Mouse (Mus musculus): Measurements from ENCODE around the gene Spata25. TPM values are rescaled to one million over a fixed set of nuclear protein-coding genes. Genes with fewer than 3 reads are reported as not detected.
"Not testable (repeated sequence)": the region's sequence is repeated elsewhere in the genome, so short reads cannot be mapped to it uniquely, and the experiment has no call there.

The Spata25 gene
- polyA plus RNA-seq, 1 experiment from 2014 or later: not detected

DNA sequence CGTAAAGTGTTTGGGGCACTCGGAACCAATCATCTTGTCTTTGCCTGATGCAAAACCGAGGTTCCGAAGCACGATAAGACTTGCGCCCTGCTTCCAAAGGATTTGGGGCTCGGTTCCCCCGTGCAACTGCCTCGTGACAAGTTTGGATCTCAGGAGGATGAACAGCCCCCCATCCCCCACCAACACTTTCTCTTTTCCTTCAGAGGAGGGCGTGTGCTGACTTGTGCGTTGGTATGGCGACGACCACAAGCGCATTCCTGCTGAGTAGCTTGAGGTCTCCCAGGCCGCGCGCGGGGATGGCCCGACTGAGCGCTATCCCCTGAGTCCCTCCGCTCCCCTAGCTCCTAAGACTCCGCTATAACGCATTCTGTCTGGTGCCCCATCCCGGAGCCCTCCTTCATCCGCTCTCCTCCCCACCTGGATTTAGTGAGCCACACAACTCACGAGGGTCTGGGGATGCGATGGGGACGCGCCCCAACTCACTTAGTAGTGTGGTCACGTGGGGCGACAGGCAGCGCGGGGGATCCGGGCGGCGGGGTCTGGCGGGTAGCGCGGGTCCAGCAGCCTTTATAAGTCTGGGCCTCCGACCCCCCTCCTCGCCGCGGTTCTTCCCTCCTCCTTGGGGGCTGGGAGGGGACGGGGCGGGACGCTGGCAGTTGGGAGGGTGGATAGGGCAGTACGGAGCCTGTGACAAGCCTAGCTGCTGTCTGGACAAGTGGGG lies 28.9 kb upstream of the Spata25 start, which contains the start of gene Pltp:
TSS of gene Pltp (minus strand) at position 611 of the 721 bp plus-strand sequence.
- WGBS: under 1% methylated on average over 32 of the region's 47 CpGs
- no peaks in the 10 kb centered on the region for H3K9me3 ChIP-seq (replicated peaks; ENCODE audit: control insufficient read depth, low read length, poor library complexity, severe bottlenecking)
- H3K4me1 ChIP-seq (ENCODE audit: control insufficient read depth, insufficient read depth, low read length): peaks cover 17% of the 10 kb centered on the region
- no peaks in the 10 kb centered on the region for H3K36me3 ChIP-seq (ENCODE audit: control insufficient read depth, insufficient read depth, low read length)
- H3K9ac ChIP-seq (ENCODE audit: low read depth, low read length): peak within 1 kb of the TSS; percentile 62
- H3K27me3 ChIP-seq (ENCODE audit: control insufficient read depth, insufficient read depth, low read depth, low read length): peaks cover 9% of the 10 kb centered on the region
- H3K4me3 ChIP-seq (ENCODE audit: low read depth, low read length): peak within 1 kb of the TSS; percentile 50
- H3K4me2 ChIP-seq (ENCODE audit: low read length): peak within 1 kb of the TSS; percentile 98
- peak within 1 kb of the TSS; percentile 38; the same call in 1 of the 2 replicates for H3K27ac ChIP-seq (ENCODE audit: low read length)
- peak; percentile 74 for ATAC-seq

DNA sequence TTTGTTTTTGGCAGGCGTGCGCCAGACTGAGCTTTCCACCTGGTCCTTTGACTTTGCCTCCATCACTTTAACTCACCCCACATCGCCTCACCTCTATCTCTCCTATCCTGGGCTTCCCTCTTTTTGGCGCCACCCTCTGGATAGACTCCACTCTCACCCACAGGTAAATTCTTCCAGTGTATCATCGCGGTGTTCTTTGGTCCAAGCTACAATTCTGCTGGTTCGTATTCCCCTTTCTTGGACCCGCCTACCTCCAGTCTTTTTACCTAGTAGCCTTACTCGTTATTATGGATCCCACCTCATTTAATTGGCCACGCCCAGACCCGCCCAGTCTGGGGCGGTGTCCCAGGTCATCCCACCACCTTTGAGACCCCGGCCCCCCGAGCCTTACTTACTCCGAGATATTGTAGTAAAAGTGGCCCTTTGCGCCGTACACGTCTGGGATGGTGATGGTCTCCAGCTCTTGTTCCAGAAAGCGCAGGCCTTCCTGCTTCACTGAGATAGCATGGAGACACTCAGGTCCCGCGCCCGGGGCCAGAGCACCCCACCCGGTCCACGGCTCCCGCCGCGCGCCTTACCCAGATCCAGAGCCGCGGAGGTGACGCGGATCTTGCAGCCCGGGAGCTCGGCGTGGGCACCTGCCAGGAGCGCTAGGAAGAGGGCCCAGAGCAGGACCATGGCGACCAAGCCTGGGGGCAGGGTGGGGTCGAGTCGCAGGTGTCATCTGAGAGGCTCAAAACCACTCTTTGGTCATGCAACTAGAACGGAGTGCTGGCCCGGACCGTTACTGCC lies 28.2 kb upstream of the Spata25 start:
- no peak overlapping the region for H3K27ac ChIP-seq (ENCODE audit: low read length)
- no peaks in the 10 kb centered on the region for H3K36me3 ChIP-seq (ENCODE audit: control insufficient read depth, insufficient read depth, low read length)
- H3K4me2 ChIP-seq (ENCODE audit: low read length): peak overlapping the region; percentile 98
- peaks cover 17% of the 10 kb centered on the region for H3K4me1 ChIP-seq (ENCODE audit: control insufficient read depth, insufficient read depth, low read length)
- 2% methylated on average over 42 of the region's 42 CpGs for WGBS
- ATAC-seq: peak; percentile 61
- peaks cover 9% of the 10 kb centered on the region for H3K27me3 ChIP-seq (ENCODE audit: control insufficient read depth, insufficient read depth, low read depth, low read length)
- H3K9me3 ChIP-seq (replicated peaks; ENCODE audit: control insufficient read depth, low read length, poor library complexity, severe bottlenecking): no peaks in the 10 kb centered on the region
- peak overlapping the region; percentile 50 for H3K4me3 ChIP-seq (ENCODE audit: low read depth, low read length)
- H3K9ac ChIP-seq (ENCODE audit: low read depth, low read length): peak overlapping the region; percentile 62; the same call in 1 of the 2 replicates

DNA sequence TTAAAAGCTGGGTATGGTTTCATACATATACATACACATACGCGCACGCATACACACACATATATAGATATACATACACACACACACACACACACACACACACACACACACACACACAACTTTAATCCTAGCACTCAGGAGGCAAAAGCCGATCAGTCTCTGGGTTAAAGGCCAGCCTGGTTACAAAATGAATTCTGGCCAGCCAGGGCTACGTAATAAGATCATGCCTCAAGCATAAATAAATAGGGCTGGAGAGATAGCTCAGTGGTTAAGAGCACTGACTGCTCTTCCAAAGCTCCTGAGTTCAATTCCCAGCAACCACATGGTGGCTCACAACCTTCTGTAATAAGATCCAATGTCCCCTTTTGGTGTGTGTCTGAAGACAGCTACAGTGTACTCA lies 27.2 kb upstream of the Spata25 start:
- H3K9ac ChIP-seq (ENCODE audit: low read depth, low read length); H3K27me3 ChIP-seq (ENCODE audit: control insufficient read depth, insufficient read depth, low read depth, low read length); H3K36me3 ChIP-seq (ENCODE audit: control insufficient read depth, insufficient read depth, low read length); H3K4me2 ChIP-seq (ENCODE audit: low read length); H3K4me3 ChIP-seq (ENCODE audit: low read depth, low read length); ATAC-seq; H3K9me3 ChIP-seq (replicated peaks; ENCODE audit: control insufficient read depth, low read length, poor library complexity, severe bottlenecking); H3K27ac ChIP-seq (ENCODE audit: low read length): not testable (repeated sequence)
- WGBS: 74% methylated on average over 5 of the region's 5 CpGs
- H3K4me1 ChIP-seq (ENCODE audit: control insufficient read depth, insufficient read depth, low read length): peaks cover 17% of the 10 kb centered on the region

DNA sequence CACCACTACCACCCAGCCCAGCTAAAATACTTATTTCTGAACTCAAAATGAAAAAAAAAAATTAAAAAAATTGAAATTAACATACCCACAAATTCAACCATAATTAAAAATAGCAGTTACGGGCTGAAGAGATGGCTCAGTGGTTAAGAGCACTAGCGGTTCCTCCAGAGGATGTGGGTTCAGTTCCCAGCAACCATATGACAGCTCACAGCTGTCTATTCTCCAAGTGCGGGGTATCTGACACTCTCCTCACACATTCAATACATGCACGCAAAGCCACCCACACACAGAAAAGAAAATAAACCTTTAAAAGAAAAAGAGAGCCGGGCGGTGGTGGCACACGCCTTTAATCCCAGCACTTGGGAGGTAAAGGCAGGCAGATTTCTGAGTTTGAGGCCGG lies 21.7 kb upstream of the Spata25 start:
- 89% methylated on average over 8 of the region's 8 CpGs for WGBS

DNA sequence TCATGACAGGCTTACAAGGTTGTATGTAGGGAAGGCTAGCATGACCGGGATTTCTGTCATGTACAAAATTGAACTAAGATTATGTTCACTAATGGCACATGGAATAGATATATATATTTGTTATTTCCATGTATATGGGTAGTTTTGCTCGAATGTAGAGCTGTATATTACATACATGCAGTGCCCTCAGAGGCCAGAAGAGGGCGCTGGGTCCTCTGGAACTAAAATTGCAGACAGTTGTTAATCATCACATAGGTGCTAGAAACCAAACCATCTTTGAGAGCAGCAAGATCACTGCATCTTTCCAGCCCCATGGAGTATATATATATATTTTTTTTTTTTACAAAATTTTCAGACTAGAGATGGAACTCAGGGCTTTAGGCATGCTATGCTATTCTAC lies 17.4 kb upstream of the Spata25 start:
- no peak for ATAC-seq
- Histone ChIP-seq H3K4me2 (ENCODE audit: low read length) (no peak overlapping the region), H3K27ac (ENCODE audit: low read length) (no peak overlapping the region), H3K36me3 (ENCODE audit: control insufficient read depth, insufficient read depth, low read length) (peaks cover 3% of the 10 kb centered on the region; the same call in 1 of the 2 replicates), H3K27me3 (ENCODE audit: control insufficient read depth, insufficient read depth, low read depth, low read length) (no peaks in the 10 kb centered on the region), H3K9ac (ENCODE audit: low read depth, low read length) (no peak overlapping the region), H3K4me3 (ENCODE audit: low read depth, low read length) (no peak overlapping the region), H3K4me1 (ENCODE audit: control insufficient read depth, insufficient read depth, low read length) (no peaks in the 10 kb centered on the region), H3K9me3 (replicated peaks; ENCODE audit: control insufficient read depth, low read length, poor library complexity, severe bottlenecking) (no peaks in the 10 kb centered on the region)
- WGBS: 54% methylated on average over 3 of the region's 3 CpGs

More for the DNA sequence above, 21.7 kb upstream of the Spata25 start:
- H3K9ac ChIP-seq (ENCODE audit: low read depth, low read length): no peak overlapping the region
- H3K4me3 ChIP-seq (ENCODE audit: low read depth, low read length): no peak overlapping the region
- no peaks in the 10 kb centered on the region for H3K36me3 ChIP-seq (ENCODE audit: control insufficient read depth, insufficient read depth, low read length)
- H3K9me3 ChIP-seq (replicated peaks; ENCODE audit: control insufficient read depth, low read length, poor library complexity, severe bottlenecking): no peaks in the 10 kb centered on the region
- no peak for ATAC-seq
- no peaks in the 10 kb centered on the region for H3K27me3 ChIP-seq (ENCODE audit: control insufficient read depth, insufficient read depth, low read depth, low read length)
- no peak overlapping the region for H3K4me2 ChIP-seq (ENCODE audit: low read length)
- H3K27ac ChIP-seq (ENCODE audit: low read length): no peak overlapping the region
- no peaks in the 10 kb centered on the region for H3K4me1 ChIP-seq (ENCODE audit: control insufficient read depth, insufficient read depth, low read length)

DNA sequence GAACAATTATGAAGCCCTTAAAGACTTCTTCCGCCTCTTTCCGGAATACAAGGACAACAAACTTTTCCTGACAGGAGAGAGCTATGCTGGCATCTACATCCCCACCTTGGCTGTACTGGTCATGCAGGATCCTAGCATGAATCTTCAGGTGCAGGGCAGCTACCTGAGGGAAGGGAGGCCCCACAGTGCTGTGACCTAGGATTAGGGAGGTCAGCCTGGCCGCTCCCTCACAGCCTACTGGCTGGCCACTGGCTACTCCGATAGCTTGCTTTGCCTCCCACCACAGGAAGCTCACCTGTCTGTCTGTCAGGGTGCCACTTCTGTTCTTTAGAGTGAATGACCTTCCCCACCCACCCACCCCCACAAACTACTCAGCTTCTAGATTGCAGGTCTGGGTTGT lies 6.8 kb upstream of the Spata25 start:
- Histone ChIP-seq H3K4me3 (ENCODE audit: low read depth, low read length) (no peak overlapping the region), H3K4me1 (ENCODE audit: control insufficient read depth, insufficient read depth, low read length) (peaks cover 13% of the 10 kb centered on the region), H3K27me3 (ENCODE audit: control insufficient read depth, insufficient read depth, low read depth, low read length) (no peaks in the 10 kb centered on the region), H3K27ac (ENCODE audit: low read length) (no peak overlapping the region), H3K4me2 (ENCODE audit: low read length) (no peak overlapping the region), H3K36me3 (ENCODE audit: control insufficient read depth, insufficient read depth, low read length) (peaks cover 16% of the 10 kb centered on the region), H3K9ac (ENCODE audit: low read depth, low read length) (no peak overlapping the region), H3K9me3 (replicated peaks; ENCODE audit: control insufficient read depth, low read length, poor library complexity, severe bottlenecking) (no peaks in the 10 kb centered on the region)
- no peak for ATAC-seq
- WGBS: 96% methylated on average over 4 of the region's 4 CpGs

DNA sequence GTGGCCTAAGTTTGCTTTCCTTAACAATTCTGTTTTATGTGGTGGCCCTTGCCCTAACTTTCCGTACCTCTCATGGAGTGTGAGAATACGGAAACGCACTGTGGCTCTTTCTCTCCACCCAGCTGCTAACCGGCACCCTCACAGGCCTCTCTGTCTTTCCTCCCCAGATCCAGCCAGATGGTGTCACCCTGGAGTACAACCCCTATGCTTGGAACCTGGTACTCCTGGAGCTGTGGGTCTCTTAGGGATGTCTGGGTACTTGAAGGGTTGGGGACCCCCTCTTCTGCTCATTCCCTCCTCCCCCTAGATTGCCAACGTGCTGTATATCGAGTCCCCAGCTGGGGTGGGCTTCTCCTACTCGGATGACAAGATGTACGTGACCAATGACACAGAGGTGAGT lies 6.2 kb upstream of the Spata25 start:
- Histone ChIP-seq H3K4me1 (ENCODE audit: control insufficient read depth, insufficient read depth, low read length) (peaks cover 13% of the 10 kb centered on the region), H3K27me3 (ENCODE audit: control insufficient read depth, insufficient read depth, low read depth, low read length) (no peaks in the 10 kb centered on the region), H3K9ac (ENCODE audit: low read depth, low read length) (peak overlapping the region; percentile 87; the same call in 1 of the 2 replicates), H3K4me3 (ENCODE audit: low read depth, low read length) (peak overlapping the region; percentile 74), H3K9me3 (replicated peaks; ENCODE audit: control insufficient read depth, low read length, poor library complexity, severe bottlenecking) (no peaks in the 10 kb centered on the region), H3K27ac (ENCODE audit: low read length) (no peak overlapping the region), H3K36me3 (ENCODE audit: control insufficient read depth, insufficient read depth, low read length) (peaks cover 15% of the 10 kb centered on the region), H3K4me2 (ENCODE audit: low read length) (peak overlapping the region; percentile 96)
- no peak for ATAC-seq
- WGBS: 38% methylated on average over 8 of the region's 8 CpGs

DNA sequence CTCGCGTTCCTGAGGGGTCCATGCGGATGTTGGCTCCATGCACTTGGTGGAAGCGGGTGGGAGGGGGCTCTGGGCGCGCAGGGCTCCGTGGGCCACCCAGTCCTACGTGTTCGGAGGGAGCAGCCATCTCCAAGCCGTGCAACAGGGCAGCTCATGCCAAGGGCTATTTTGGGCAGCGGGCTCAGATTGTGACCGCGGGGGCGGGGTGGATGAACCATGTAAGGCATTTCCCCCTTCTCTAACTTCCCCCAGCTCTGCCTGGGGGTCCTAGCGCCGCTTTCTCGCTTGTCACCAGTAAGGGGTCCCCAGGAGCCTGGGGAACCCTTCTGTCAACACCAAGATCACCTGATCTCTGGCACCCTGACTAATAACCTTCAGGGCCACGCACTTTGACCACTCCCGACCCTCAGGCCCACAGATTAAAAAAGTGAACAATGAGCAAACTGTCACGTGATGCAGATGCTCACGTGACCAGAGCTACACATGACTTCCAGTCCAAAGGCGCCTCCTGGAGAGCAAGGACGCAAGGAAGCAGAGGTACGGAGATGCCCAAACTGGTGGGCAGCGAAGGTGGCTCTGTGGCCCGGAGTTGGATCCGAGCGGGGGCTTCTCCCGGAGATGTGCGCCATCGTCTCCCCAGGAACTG lies 5.1 kb upstream of the Spata25 start, which contains the start of gene Neurl2:
TSS of gene Neurl2 (minus strand) at position 143 of the 646 bp plus-strand sequence.
- peak; percentile 81 for ATAC-seq
- Histone ChIP-seq H3K36me3 (ENCODE audit: control insufficient read depth, insufficient read depth, low read length) (peaks cover 5% of the 10 kb centered on the region), H3K27ac (ENCODE audit: low read length) (peak within 1 kb of the TSS; percentile 77), H3K4me2 (ENCODE audit: low read length) (peak within 1 kb of the TSS; percentile 96), H3K4me3 (ENCODE audit: low read depth, low read length) (peak within 1 kb of the TSS; percentile 74), H3K9me3 (replicated peaks; ENCODE audit: control insufficient read depth, low read length, poor library complexity, severe bottlenecking) (no peaks in the 10 kb centered on the region), H3K9ac (ENCODE audit: low read depth, low read length) (peak within 1 kb of the TSS; percentile 87), H3K27me3 (ENCODE audit: control insufficient read depth, insufficient read depth, low read depth, low read length) (no peaks in the 10 kb centered on the region), H3K4me1 (ENCODE audit: control insufficient read depth, insufficient read depth, low read length) (peaks cover 13% of the 10 kb centered on the region)
- under 1% methylated on average over 31 of the region's 31 CpGs for WGBS
